Mouse (Mus musculus) ES-CJ7 (cell line): ENCODE measurements around the gene A830018L16Rik.

Source experiments
- DNase-seq: peaks from one replicate; pipeline ENCODE4 v3.0.0; 2011; ENCODE audit warnings: low read depth, low spot score

Gene A830018L16Rik

GRCm38 (mm10) chr1:11997574-11997973 is 583.7 kb downstream of the A830018L16Rik start:
- no peak for DNase-seq

DNA sequence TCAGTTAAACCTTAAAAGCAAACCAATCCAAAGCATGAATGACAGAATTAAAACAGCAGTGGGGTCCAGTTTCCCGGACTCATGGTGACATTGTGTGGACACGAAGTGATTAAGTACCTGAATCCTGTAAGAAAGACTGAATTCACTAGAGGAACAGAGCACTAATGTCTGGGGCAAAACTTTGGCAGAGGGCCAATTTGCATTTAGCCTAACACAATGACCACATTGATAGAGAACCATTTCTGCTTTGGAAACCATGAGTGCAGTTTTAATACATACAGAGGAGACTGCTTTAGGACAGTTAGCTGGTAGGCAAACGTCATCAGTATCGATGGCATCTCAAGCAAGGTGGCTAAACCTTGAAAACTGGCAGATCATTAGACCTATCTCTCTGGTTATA is 586.7 kb downstream of the A830018L16Rik start:
- no peak for DNase-seq

DNA sequence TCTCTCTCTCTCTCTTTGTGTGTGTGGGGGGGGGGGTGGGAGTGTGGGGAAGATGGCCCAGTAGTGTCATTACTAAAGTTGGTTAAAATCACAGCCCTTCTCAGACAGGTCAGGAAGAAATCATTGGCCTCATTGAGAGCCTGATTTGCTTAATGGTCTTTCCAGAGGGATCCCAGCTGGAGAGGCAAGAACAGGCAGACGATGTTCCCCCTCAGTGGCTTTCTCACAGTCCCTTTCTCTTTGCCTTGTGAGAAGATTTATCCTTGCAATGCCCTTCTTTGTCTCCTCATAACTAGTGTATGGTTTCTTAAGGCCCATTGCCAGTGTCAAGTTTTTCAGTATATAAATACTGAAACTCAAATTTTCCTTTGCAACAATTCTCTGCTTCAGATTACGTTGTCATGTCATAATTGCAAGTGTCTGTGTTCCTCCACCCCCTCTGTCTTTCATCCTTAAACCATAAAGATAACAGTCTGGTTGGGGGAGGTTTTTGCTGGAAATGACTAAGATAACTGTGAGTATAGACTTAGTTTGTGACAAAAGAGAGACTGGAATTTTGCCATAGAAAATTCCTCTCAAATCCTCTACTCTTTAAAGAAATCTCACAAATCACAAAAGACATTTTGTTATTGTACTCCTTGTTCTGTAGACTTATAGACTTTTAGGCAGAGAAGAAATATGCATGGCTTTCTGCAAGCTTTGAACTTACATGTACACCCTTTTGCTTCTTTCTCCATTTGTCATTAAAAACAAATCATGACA is 595.1 kb downstream of the A830018L16Rik start:
- DNase-seq = no peak

- DNase-seq = no peak
These were observed 595.6 kb downstream of the A830018L16Rik start for GRCm38 (mm10) chr1:12009551-12009846.

DNA sequence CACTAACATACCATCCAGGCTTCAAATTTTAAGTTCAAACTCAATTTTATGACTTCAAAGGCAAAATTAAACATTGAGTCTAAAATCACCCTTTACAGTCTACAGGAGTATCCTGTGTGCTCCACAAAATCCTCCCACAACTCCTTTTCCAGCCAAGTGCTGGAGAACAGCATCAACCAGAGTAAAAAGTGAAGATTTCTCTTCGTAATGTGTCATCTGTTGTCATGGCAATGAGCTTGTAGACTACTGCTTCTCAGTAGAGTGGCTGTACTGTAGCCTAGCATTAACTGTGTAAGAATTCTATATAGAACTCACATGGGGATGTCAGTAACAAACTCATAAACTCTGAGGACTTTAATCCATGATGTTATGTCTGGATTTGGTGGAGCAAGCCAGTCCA is 596.7 kb downstream of the A830018L16Rik start:
- no peak for DNase-seq

- DNase-seq = peak; percentile 75
These were observed 606.7 kb downstream of the A830018L16Rik start for GRCm38 (mm10) chr1:12020646-12021045.
